Mouse (Mus musculus) neural tube, embryonic 11.5 days (tissue): ENCODE data around the gene 4932438H23Rik. TPM values are rescaled to one million over a fixed set of nuclear protein-coding genes. Genes with fewer than 3 reads are reported as not detected.

Experiments
- ATAC-seq: fragments of 200-750 bp; cut with Nextera tagmentation; 2 replicates; pipeline ENCODE4 v1.8.0; 2017; ENCODE audit warnings: moderate number of reproducible peaks, mild to moderate bottlenecking, moderate TSS enrichment, moderate library complexity; ENCODE audit not compliant: insufficient read depth, low FRiP score, low TSS enrichment
- DNase-seq: peaks from one replicate; pipeline ENCODE4 v3.0.0-alpha.2; 2015; ENCODE audit warnings: low spot score
- H3K27ac ChIP-seq: fragments of 300-500 bp; sonication (generic); 2 replicates; pipeline ENCODE4 v1.5.1; 2014; ENCODE audit warnings: low read depth, mild to moderate bottlenecking, low read length
- H3K27me3 ChIP-seq: fragments of 300-500 bp; sonication (generic); 2 replicates; pipeline ENCODE4 v1.6.1; 2014; ENCODE audit warnings: mild to moderate bottlenecking, low read length, mixed read lengths; ENCODE audit not compliant: control insufficient read depth, insufficient read depth
- H3K36me3 ChIP-seq: fragments of 300-500 bp; sonication (generic); 2 replicates; pipeline ENCODE4 v1.6.1; 2014; ENCODE audit warnings: mild to moderate bottlenecking, low read length, moderate library complexity, mixed read lengths; ENCODE audit not compliant: control insufficient read depth, insufficient read depth
- H3K4me1 ChIP-seq: fragments of 300-500 bp; sonication (generic); 2 replicates; pipeline ENCODE4 v1.6.1; 2014; ENCODE audit warnings: low read length, mixed read lengths; ENCODE audit not compliant: control insufficient read depth, insufficient read depth
- H3K4me2 ChIP-seq: fragments of 300-500 bp; sonication (generic); 2 replicates; pipeline ENCODE4 v1.6.1; 2014; ENCODE audit warnings: low read depth, mild to moderate bottlenecking, moderate library complexity
- H3K4me3 ChIP-seq: fragments of 300-500 bp; sonication (generic); 2 replicates; pipeline ENCODE4 v1.5.1; 2014; ENCODE audit warnings: low read depth, low read length
- H3K9ac ChIP-seq: fragments of 300-500 bp; sonication (generic); 2 replicates; pipeline ENCODE4 v1.6.1; 2014; ENCODE audit warnings: mild to moderate bottlenecking, low read length
- H3K9me3 ChIP-seq: fragments of 300-500 bp; sonication (generic); 2 replicates; pipeline ENCODE4 v1.6.1; 2016; ENCODE audit warnings: low read length; ENCODE audit not compliant: control insufficient read depth
- WGBS: fragments of 180-500 bp; shearing (Covaris S2); extraction: QIAGEN DNeasy Blood & Tissue Kit; methylation state at CpG from one replicate; pipeline ENCODE4 v1.1.7; 2014; 5-methylcytosine and 5-hydroxymethylcytosine counted together
- polyA plus RNA-seq: library from polyadenylated mRNA; unstranded; fragments of >200 nt; fragmentation: Nextera tagmentation; extraction: Ambion mirVana; gene quantifications from 2 replicates; pipeline ENCODE4 v1.2.1, GENCODE M21; 2014

Gene 4932438H23Rik
- polyA plus RNA-seq, 1 experiment from 2014 or later: 0.15 TPM

DNA sequence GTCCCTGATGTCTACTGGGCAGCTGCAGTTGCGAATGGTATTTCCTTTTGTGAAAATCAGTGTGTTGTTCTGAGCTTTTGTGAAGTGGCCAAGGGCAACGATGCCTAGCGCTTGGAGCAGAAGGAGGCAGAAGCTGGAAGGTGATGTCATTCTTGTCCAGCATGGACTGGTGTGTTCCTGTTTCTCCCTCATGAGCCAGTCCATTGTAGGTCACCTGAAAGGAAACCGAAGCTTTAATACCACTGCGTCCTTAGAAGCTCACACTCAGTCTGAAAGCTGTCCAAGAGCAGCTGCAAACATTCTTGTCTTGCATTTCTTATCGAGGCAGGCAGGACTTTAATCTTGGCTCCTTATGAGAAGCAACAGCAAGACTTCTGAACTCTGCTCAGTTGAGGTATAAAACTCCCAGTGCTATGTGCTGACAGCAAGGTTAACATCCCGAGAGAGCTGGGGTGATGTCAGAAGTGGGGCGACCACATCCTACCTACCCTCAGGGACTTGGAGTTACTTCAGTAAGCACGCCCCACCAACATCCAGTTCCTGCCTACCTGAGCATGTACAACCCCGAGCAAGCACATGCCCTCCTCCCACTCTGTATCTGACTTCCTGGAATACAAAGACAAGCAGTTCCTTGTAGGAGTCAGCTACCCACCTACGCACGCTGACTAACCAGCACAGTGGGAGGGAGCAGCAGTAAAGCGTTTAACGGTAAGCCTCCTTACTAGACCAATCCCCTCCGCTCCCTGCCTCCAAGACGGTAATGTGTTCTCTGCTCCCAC lies 38.7 kb downstream of the 4932438H23Rik start:
- Histone ChIP-seq H3K4me1 (no peaks in the 10 kb centered on the region), H3K36me3 (no peaks in the 10 kb centered on the region), H3K4me2 (no peak overlapping the region), H3K9ac (no peak overlapping the region), H3K4me3 (no peak overlapping the region), H3K9me3 (no peaks in the 10 kb centered on the region), H3K27ac (no peak overlapping the region), H3K27me3 (no peaks in the 10 kb centered on the region)
- DNase-seq (no peak), ATAC-seq (no peak)
- WGBS: 56% methylated on average over 16 of the region's 16 CpGs

DNA sequence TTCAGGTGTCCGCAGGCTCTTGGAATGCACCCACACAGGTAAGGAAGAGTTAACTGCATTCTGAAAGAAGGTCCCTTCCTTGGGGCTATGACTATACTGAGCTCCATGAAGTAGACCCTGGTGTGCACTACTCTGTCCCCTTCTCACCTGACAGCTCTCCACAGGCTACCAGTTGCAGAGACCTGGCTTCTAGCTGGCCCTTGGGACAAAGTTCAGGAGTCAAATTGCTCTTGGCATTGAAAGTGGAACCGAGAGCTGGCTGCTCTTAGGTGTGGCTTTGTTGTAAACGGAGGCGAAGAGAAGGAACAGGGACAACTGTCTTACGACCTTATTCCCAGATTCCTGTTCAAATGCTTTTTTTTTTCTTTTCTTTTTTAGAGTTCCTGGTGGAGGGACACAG lies 39.8 kb downstream of the 4932438H23Rik start:
- DNase-seq: no peak
- no peak overlapping the region for H3K4me2 ChIP-seq
- 82% methylated on average over 5 of the region's 5 CpGs for WGBS
- H3K9ac ChIP-seq: no peak overlapping the region
- no peak for ATAC-seq
- H3K4me3 ChIP-seq: no peak overlapping the region
- no peaks in the 10 kb centered on the region for H3K27me3 ChIP-seq
- no peak overlapping the region for H3K27ac ChIP-seq
- no peaks in the 10 kb centered on the region for H3K36me3 ChIP-seq
- H3K4me1 ChIP-seq: no peaks in the 10 kb centered on the region
- H3K9me3 ChIP-seq: no peaks in the 10 kb centered on the region

DNA sequence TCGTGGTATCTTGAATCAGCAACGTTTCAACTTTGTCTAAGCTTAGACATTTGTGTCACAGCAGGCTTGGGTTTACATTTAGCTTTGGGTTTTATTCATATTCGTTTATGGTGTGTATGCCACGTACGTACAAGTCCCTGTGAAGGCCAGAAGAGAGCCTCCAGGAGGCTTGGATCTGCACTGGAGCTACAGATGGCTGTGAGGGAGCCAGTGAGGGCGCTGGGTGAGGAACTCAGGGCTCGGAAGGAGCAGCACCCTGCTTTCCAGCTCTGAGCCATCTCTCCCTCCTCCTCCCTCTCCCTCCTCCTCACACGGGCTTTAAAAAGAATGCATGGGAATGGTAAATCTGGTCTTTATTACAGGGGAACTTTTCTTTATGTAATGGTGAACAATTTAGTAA lies 41.3 kb downstream of the 4932438H23Rik start:
- Histone ChIP-seq H3K27me3 (no peaks in the 10 kb centered on the region), H3K9me3 (no peaks in the 10 kb centered on the region), H3K9ac (no peak overlapping the region), H3K4me1 (no peaks in the 10 kb centered on the region), H3K4me3 (no peak overlapping the region), H3K4me2 (no peak overlapping the region), H3K27ac (no peak overlapping the region), H3K36me3 (no peaks in the 10 kb centered on the region)
- DNase-seq (no peak), ATAC-seq (no peak)
- 66% methylated on average over 8 of the region's 8 CpGs for WGBS

DNA sequence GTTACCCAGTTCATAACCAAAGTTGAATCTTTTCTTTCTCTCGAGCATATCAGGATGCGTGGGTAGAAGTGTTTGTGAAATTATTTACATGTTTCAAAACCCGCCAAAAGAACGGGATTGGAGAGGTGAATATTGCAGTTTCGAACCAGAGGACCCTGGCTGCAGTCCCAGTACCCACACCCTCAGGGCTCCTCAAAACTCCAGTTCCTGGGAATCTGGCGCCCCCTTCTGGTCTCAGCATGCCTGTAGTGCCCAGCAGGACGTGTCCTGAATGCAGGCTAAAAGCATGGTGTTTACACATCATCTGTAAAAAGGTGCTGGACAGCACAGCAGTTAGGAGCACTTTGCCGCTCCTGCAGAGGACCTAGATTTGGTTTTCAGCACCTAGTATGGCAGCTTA lies 49.4 kb downstream of the 4932438H23Rik start:
- peak; percentile 56 for DNase-seq
- H3K4me1 ChIP-seq: peaks cover 6% of the 10 kb centered on the region
- no peak overlapping the region for H3K4me3 ChIP-seq
- 64% methylated on average over 8 of the region's 8 CpGs for WGBS
- no peaks in the 10 kb centered on the region for H3K27me3 ChIP-seq
- no peaks in the 10 kb centered on the region for H3K36me3 ChIP-seq
- H3K27ac ChIP-seq: no peak overlapping the region
- no peak overlapping the region for H3K4me2 ChIP-seq
- no peak for ATAC-seq
- no peak overlapping the region for H3K9ac ChIP-seq
- H3K9me3 ChIP-seq: no peaks in the 10 kb centered on the region

DNA sequence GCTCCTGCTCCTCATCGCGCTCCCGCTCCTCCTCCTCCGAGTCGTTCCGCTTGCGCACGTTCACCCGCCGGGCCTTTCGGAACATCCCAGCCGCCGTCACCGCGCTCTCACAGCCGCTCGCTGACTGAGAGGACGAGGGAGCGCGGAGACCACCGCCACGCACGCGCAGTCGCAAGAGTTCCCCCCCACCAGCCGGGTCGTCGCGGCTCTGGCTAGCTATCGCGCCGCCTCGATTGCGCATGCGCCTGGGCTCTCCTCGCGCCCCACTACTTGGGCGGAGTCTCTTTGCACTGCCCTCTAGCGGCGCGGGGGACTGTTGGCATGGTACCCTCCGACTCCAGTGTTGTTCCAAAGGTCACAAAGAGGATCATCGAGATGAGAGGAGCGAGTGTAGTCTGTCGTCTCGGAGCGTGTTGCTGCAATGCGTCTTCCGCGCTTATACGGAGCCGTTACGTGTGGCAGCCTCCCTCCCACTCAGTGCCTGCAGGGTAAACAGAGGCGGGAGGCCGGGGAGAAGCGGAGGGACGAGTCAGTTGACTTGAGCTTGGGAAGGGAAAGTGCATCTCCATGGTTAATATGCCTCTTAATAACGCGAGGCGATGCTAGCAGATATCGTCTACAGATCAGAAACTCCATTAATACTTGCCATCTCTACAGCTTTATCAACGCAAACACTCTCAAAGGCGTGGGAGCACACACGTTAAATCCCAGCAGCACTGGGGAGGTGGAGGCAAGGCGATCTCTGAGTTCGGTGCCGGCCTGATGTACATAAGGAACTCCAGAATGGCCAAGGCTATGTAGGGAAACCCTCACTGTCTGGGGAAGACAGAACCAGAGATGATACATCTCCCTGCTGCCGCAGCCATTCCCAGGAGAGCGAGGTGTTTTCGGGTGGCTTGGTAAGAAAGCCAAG lies 50.4 kb downstream of the 4932438H23Rik start, which contains the start of gene Paxbp1:
Gene Paxbp1 (minus strand): TSS at position 274 of the 913 bp plus-strand sequence.
- Histone ChIP-seq H3K4me2 (peak within 1 kb of the TSS; percentile 51), H3K27me3 (no peaks in the 10 kb centered on the region), H3K4me3 (peak within 1 kb of the TSS; percentile 77), H3K9me3 (no peaks in the 10 kb centered on the region), H3K9ac (peak within 1 kb of the TSS; percentile 98), H3K4me1 (peaks cover 6% of the 10 kb centered on the region), H3K36me3 (no peaks in the 10 kb centered on the region), H3K27ac (peak within 1 kb of the TSS; percentile 95)
- 1% methylated on average over 59 of the region's 70 CpGs for WGBS
- ATAC-seq (peak; percentile 95), DNase-seq (peak; percentile 100)

DNA sequence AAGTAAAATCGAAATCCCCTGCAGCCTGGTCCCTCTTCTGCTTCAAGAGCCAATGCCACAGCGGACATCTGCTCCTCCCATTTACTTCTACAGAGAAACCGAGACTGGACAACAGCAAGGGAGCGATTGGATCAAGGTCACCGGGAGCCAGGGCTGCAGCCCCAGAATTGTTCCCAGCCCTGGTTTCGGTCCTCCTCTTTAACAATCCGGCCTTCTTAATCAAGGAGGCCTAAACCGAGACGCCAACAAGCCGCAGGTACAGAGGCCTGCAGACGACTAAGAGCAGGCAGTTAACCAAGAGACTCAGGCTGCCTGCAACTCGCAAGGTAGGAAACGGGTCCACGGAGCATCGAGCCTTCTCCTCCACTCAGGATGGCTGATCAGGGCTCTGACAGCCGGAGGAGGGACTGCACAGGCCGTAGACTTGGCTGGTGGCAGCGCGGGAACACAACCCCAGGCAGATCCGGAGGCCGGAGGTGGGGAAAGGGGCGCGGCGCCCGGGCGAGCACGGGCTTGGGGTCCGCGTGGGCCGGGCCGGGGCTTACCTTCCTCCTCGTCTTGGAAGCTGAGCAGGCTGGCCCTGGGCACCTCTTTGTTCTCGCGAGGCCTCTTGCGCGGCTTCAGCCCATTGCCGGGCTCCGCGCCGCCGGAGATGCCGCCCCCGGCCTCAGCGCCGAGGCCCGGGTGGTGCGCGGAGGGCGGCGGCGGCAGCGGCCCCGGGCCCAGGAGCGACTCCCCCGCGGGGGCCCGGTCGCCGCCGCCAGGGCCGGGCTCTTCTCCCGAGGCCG lies 51.3 kb downstream of the 4932438H23Rik start:
- Histone ChIP-seq H3K4me2 (peak overlapping the region; percentile 51), H3K4me3 (peak overlapping the region; percentile 77), H3K9ac (peak overlapping the region; percentile 98), H3K4me1 (peaks cover 6% of the 10 kb centered on the region), H3K27me3 (no peaks in the 10 kb centered on the region), H3K9me3 (no peaks in the 10 kb centered on the region), H3K27ac (peak overlapping the region; percentile 95), H3K36me3 (no peaks in the 10 kb centered on the region)
- peak; percentile 72 for DNase-seq
- under 1% methylated on average over 26 of the region's 63 CpGs for WGBS
- ATAC-seq: peak; percentile 67

DNA sequence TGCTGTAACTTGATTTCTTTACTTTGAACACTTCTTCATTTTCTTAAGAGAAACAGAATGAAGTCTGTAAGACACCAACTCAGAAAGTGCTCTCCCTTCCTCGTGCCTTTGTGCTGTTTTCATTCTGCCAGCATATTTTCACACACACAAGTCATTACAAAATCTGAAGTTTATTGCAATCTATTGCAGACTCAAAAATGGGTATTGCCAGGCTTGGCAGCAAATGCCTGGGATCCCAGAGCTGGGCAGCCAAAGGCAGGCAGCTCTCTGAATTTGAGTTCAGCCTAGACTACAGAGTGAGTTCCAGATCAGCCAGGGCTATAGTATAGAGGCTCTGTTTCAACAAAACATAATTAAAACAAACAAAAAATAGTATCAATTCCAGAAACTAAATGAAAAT lies 52.3 kb downstream of the 4932438H23Rik start:
- H3K36me3 ChIP-seq: no peaks in the 10 kb centered on the region
- ATAC-seq (no peak), DNase-seq (no peak)
- H3K27me3 ChIP-seq: no peaks in the 10 kb centered on the region
- peak overlapping the region; percentile 77 for H3K4me3 ChIP-seq
- H3K27ac ChIP-seq: no peak overlapping the region
- no peaks in the 10 kb centered on the region for H3K9me3 ChIP-seq
- H3K4me2 ChIP-seq: peak overlapping the region; percentile 51
- 85% methylated on average over 1 of the region's 1 CpGs for WGBS
- H3K9ac ChIP-seq: no peak overlapping the region; the same call in 1 of the 2 replicates
- peaks cover 6% of the 10 kb centered on the region for H3K4me1 ChIP-seq

DNA sequence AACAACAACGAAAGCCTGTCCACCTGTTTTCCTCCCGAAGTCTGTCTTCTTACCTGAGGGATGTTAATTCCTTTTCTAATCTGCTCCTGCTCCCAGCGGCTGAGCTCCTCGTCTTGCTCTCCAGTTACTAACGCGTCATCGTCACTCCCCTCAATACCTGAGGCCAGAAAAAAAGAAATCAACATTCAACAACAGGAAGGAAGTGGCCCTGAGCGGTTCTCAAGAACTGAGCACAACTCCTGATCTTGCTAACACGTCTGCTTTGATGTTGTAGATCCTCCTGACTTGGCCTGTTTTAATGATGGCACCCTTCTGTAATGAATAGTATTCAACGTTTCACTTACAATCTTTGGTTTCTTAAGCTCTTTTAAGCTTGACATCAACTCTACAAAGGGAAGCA lies 59.1 kb downstream of the 4932438H23Rik start:
- Histone ChIP-seq H3K4me3 (no peak overlapping the region), H3K36me3 (peaks cover 14% of the 10 kb centered on the region), H3K27me3 (no peaks in the 10 kb centered on the region), H3K9ac (no peak overlapping the region), H3K4me2 (no peak overlapping the region), H3K4me1 (no peaks in the 10 kb centered on the region), H3K27ac (no peak overlapping the region), H3K9me3 (no peaks in the 10 kb centered on the region)
- DNase-seq: no peak
- 89% methylated on average over 10 of the region's 10 CpGs for WGBS
- ATAC-seq: no peak
